Mouse (Mus musculus) bone marrow, adult 2 months (tissue): ENCODE results near the gene Bcas3.

Source experiments
- CTCF ChIP-seq: fragments of 200-500 bp; IDR thresholded peaks from 2 replicates; pipeline ENCODE4 v1.5.1; 2011; ENCODE audit warnings: low read length, control low read depth; ENCODE audit not compliant: control insufficient read depth, insufficient read depth
- POLR2A ChIP-seq: fragments of 200-500 bp; IDR thresholded peaks from 2 replicates; pipeline ENCODE4 v1.6.1; 2011; ENCODE audit warnings: low read depth, mild to moderate bottlenecking, control low read depth, low read length, borderline replicate concordance; ENCODE audit not compliant: control insufficient read depth

GRCm38 (mm10) chr11:85453598-85454304, 100.8 kb downstream of the Bcas3 start:
- TF ChIP-seq CTCF (no peak), POLR2A (no peak)
